Mouse (Mus musculus) cerebellum, adult 11 months (tissue): ENCODE results near the gene Med17.
"Not testable (repeated sequence)": the region's sequence is repeated elsewhere in the genome, so short reads cannot be mapped to it uniquely, and the experiment has no call there.

Source experiments
- DNase-seq: peaks from one replicate; pipeline ENCODE4 v3.0.0; 2022

Med17 gene

GRCm38 (mm10) chr9:15279649-15280490, at the start of gene Med17:
Med17 (minus strand) TSS chr9:15279931.
- peak; percentile 88 for DNase-seq

- no peak for DNase-seq
Observed at GRCm38 (mm10) chr9:15318170-15318742, 38.5 kb upstream of the Med17 start.

- DNase-seq, result no peak
Observed at GRCm38 (mm10) chr9:15317223-15318169, 37.8 kb upstream of the Med17 start.

- DNase-seq, result not testable (repeated sequence)
Observed at GRCm38 (mm10) chr9:15316296-15316695, 36.6 kb upstream of the Med17 start.

GRCm38 (mm10) chr9:15314619-15315018, 34.9 kb upstream of the Med17 start:
- no peak for DNase-seq

- no peak for DNase-seq
Observed at GRCm38 (mm10) chr9:15313633-15314032, 33.9 kb upstream of the Med17 start.

- no peak for DNase-seq
Observed at GRCm38 (mm10) chr9:15312054-15312735, 32.5 kb upstream of the Med17 start.

- no peak for DNase-seq
Observed at GRCm38 (mm10) chr9:15310179-15310578, 30.4 kb upstream of the Med17 start.

- DNase-seq, result no peak
Observed at GRCm38 (mm10) chr9:15309425-15309824, 29.7 kb upstream of the Med17 start.

GRCm38 (mm10) chr9:15308254-15308653, 28.5 kb upstream of the Med17 start:
- no peak for DNase-seq

- DNase-seq, result no peak
Observed at GRCm38 (mm10) chr9:15307257-15307656, 27.5 kb upstream of the Med17 start.

- DNase-seq, result no peak
Observed at GRCm38 (mm10) chr9:15306398-15307119, 26.8 kb upstream of the Med17 start, which contains the start of gene 4931406C07Rik. 4931406C07Rik (minus strand) TSS chr9:15306448.

- DNase-seq, result peak; percentile 96
Observed at GRCm38 (mm10) chr9:15305503-15306397, 26.0 kb upstream of the Med17 start, which contains the start of gene Taf1d. Taf1d (plus strand) TSS chr9:15306214.

GRCm38 (mm10) chr9:15302881-15303280, 23.1 kb upstream of the Med17 start:
- DNase-seq, result no peak

GRCm38 (mm10) chr9:15302006-15302405, 22.3 kb upstream of the Med17 start:
- DNase-seq, result not testable (repeated sequence)

- no peak for DNase-seq
Observed at GRCm38 (mm10) chr9:15301399-15301798, 21.7 kb upstream of the Med17 start.

GRCm38 (mm10) chr9:15300056-15300455, 20.3 kb upstream of the Med17 start:
- DNase-seq, result no peak

- no peak for DNase-seq
Observed at GRCm38 (mm10) chr9:15298451-15298850, 18.7 kb upstream of the Med17 start.

GRCm38 (mm10) chr9:15297112-15297511, 17.4 kb upstream of the Med17 start:
- DNase-seq, result no peak

GRCm38 (mm10) chr9:15289251-15289650, 9.5 kb upstream of the Med17 start:
- no peak for DNase-seq

- no peak for DNase-seq
Observed at GRCm38 (mm10) chr9:15288402-15288801, 8.7 kb upstream of the Med17 start.
